Mouse (Mus musculus) MEL (cell line): ENCODE measurements around the gene Dolpp1.

Source experiments
- BHLHE40 ChIP-seq: IDR thresholded peaks from 2 replicates; pipeline ENCODE4 v1.6.1; 2012; ENCODE audit warnings: low read depth, mild to moderate bottlenecking, inconsistent platforms, low read length, improper control_type of control experiment, borderline replicate concordance
- CTCF ChIP-seq, 3 experiments: IDR thresholded peaks in 2 of 3; conservative IDR thresholded peaks in 1 of 3; 2 replicates each; pipeline ENCODE4 v1.5.1; 2011 to 2012; ENCODE audit warnings: low read length in 3 of 3, low read depth in 2 of 3, mild to moderate bottlenecking in 2 of 3, improper control_type of control experiment in 1 of 3, inconsistent platforms in 1 of 3, mixed read lengths in 1 of 3, moderate library complexity in 1 of 3; ENCODE audit not compliant: control insufficient read depth in 1 of 3, insufficient read depth in 1 of 3, poor library complexity in 1 of 3, severe bottlenecking in 1 of 3
- GATA1 ChIP-seq: IDR thresholded peaks from 2 replicates; pipeline ENCODE4 v1.6.1; 2011; ENCODE audit warnings: low read depth, low read length, improper control_type of control experiment
- MAFK ChIP-seq: IDR thresholded peaks from 2 replicates; pipeline ENCODE4 v1.6.1; 2011; ENCODE audit warnings: low read depth, mild to moderate bottlenecking, low read length, improper control_type of control experiment, borderline replicate concordance
- NELFE ChIP-seq: IDR thresholded peaks from 2 replicates; pipeline ENCODE4 v1.6.1; 2011; ENCODE audit warnings: low read depth, low read length, improper control_type of control experiment
- TCF12 ChIP-seq: IDR thresholded peaks from 2 replicates; pipeline ENCODE4 v1.6.1; 2014; ENCODE audit warnings: low read depth, mild to moderate bottlenecking, inconsistent platforms, low read length, improper control_type of control experiment, moderate library complexity
- UBTF ChIP-seq: IDR thresholded peaks from 2 replicates; pipeline ENCODE4 v1.6.1; 2012; ENCODE audit warnings: low read depth, mild to moderate bottlenecking, inconsistent platforms, low read length, improper control_type of control experiment, moderate library complexity, borderline replicate concordance; ENCODE audit not compliant: insufficient read depth

DNA sequence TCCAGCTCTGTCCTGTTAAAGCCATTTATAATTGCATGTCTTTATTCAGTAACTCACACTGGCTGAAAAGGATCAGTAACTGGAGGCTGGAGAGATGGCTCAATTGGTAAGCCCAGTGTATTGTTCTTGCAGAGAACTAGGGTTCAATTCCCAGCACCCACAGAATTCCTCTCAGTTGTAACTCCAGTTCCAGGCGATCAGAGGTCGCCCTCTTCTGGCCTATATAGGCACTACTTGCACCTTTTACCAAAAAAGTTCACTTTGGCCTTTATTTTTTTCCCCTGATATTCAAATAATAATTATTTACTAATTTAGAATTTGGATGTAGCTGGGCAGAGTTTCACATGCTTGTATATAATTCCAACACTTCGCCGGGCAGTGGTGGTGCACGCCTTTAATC, 29.2 kb upstream of the Dolpp1 start:
- TF ChIP-seq MAFK (no peak), BHLHE40 (no peak), CTCF (IDR thresholded peaks at IDR 0.05 in 2 of 3, conservative IDR thresholded peaks at IDR 0.05 in 1 of 3; ENCODE audit: control insufficient read depth in 1 of 3, insufficient read depth in 1 of 3, low read depth in 2 of 3, low read length in 3 of 3, poor library complexity in 1 of 3, severe bottlenecking in 1 of 3) (peak; percentile 50 to 69 (median 60)), GATA1 (no peak), TCF12 (no peak), UBTF (no peak), NELFE (no peak)
